18 mouse cellular contexts compared by ENCODE assay signal in the genomic region with DNA sequence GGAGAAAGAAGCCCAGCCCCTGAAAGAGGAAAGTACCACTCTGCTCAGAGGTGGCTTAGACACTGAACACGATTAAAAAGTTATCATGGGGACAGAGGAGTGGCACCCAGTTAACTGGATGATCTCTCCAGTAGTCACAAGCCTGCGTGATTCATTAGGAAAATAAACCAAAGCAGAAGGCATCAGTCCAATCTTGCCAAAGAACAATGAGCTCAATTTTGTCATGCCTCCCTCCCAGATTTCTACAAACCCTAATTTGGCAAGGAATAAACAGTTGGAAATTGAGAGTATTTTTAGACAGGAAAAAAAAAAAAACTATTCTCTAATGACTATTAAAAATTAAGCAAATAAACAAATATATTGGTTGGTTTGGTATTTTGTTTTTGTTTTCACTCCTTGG.
DNase-seq lines count a peak whose midpoint lies in the region; TF ChIP-seq lines count a peak whose summit lies in the region.
"Had no signal": no experiment of that assay in that cellular context is flagged by ENCODE, and none has a peak within 500 bp of the region (broad histone marks: within the 10 kb centered on the region; RNA-seq: fewer than 3 reads in every experiment).

No protein-coding gene starts in this region.

- TF ChIP-seq CTCF in layer of hippocampus, adult 2 months (conservative IDR thresholded peaks at IDR 0.05): no peak

- DNase-seq in layer of hippocampus, adult 2 months (ENCODE audit: low spot score in 2 of 2): peak; percentile 32 to 49
- DNase-seq in layer of hippocampus, postnatal 10 days (ENCODE audit: low spot score in 2 of 2): no peak
- peak; percentile 75 for DNase-seq in Muller cell, postnatal 12 days (ENCODE audit: inconsistent ontology term)
- peak; percentile 66 for DNase-seq in brain, adult 2 months (ENCODE audit: low read depth, low spot score)
- DNase-seq in telencephalon, adult 2 months (ENCODE audit: low read depth, low spot score): peak; percentile 28
- no peak for DNase-seq in frontal cortex, postnatal 14 days (ENCODE audit: low spot score in 2 of 2)
- no peak for DNase-seq in lung, postnatal 4 days
- DNase-seq: adrenal gland, adult 8-10 months; adrenal gland, postnatal 14 days; cerebellum, adult 11-12 months; cerebellum, adult 2 months; cerebellum, adult 9-10 months; cerebellum, postnatal 10 days; cerebellum, postnatal 25 days had no signal

- H3K4me3 ChIP-seq in layer of hippocampus, adult 2 months: no peak overlapping the region
- H3K4me3 ChIP-seq: embryonic facial prominence, embryonic 10.5 days; embryonic facial prominence, embryonic 12.5 days; forebrain, embryonic 10.5 days; forebrain, embryonic 12.5 days had no signal

- H3K27ac ChIP-seq in layer of hippocampus, adult 2 months: peak overlapping the region; percentile 72
- H3K27ac ChIP-seq: embryonic facial prominence, embryonic 10.5 days; embryonic facial prominence, embryonic 12.5 days; forebrain, embryonic 10.5 days; forebrain, embryonic 12.5 days had no signal

Comparison
In these comparisons a context has a peak if more than half of its experiments do, and no peak if none do; other contexts are left out.
1. DNase-seq: peak in layer of hippocampus, adult 2 months (2 of 2), Muller cell, postnatal 12 days (single experiment), brain, adult 2 months (single experiment) and telencephalon, adult 2 months (single experiment); none in layer of hippocampus, postnatal 10 days (0 of 2), frontal cortex, postnatal 14 days (0 of 2) and lung, postnatal 4 days (0 of 2).